8 mouse cellular contexts compared by ENCODE assay signal in the genomic region with DNA sequence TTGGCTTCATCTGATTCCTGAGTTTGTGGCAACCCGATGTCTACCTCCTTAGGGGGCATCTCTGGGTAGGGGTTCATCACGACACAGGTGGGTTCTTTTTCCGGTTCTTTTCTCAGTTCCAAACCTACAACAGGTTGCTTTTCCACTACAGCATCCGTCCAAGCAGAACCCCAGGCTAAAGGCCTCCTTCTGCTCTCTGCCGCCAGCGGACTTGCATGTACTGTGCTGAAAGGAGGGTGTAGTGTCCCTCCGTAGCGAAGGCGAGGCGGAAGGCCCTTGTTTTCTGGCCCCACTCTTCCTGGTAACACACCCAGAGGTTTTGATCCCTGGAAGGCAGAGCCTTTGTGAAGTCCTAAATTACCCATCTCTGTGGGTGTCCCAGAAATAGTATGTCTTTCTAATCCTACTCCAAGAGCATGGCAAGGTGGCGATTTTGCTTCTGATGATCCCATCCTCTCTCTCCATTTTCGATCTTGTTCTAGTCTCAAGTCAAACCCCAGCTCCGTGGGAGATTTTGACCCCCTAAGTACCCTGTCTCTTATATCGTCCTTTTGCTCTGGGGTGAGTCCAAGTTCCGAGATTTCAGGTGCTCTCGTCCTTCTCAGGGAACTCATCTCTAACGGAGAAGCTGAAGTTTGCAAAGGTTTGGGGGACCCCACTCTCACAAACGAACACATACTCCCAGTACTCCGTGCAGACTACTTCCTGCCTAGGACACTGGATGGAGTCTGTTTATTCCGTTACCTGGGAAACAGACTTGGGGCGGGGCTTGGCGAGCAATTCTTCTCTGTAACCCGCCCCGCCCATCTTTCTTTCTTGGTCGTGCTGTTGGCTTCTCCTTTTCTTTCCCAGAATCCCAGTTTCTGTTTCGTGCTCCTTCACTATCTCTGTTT. TPM values are rescaled to one million over a fixed set of nuclear protein-coding genes. Genes with fewer than 3 reads are reported as not detected.
DNase-seq lines count a peak whose midpoint lies in the region; ATAC-seq and TF ChIP-seq lines count a peak whose summit lies in the region.

A gene (minus strand): TSS at position 719 of the 893 bp plus-strand sequence.

- dilution Hi-C loops in CH12.LX (cut with MboI; ENCODE audit: extremely low pct_ligation_motif_present, extremely low pct_unique_long_range_greater_than_20kb, low sequenced_read_pairs): no loop called here

- peak within 1 kb of the TSS; percentile 88 for H3K4me2 ChIP-seq in CH12.LX (ENCODE audit: insufficient read depth, low read depth, poor library complexity, severe bottlenecking)
- H3K4me2 ChIP-seq in forebrain, embryonic 14.5 days (ENCODE audit: low read length): peak within 1 kb of the TSS; percentile 72
- H3K4me2 ChIP-seq in liver, embryonic 15.5 days: peak within 1 kb of the TSS; percentile 59
- H3K4me2 ChIP-seq in stomach, postnatal 0 days (replicated peaks; ENCODE audit: low read depth): peak within 1 kb of the TSS; percentile 55

- TF ChIP-seq RAD21 in CH12.LX (IDR thresholded peaks at IDR 0.05; ENCODE audit: low read depth, low read length): no peak

- no peak for TF ChIP-seq EP300 in CH12.LX (IDR thresholded peaks at IDR 0.05; ENCODE audit: low read length)
- TF ChIP-seq EP300 in stomach, postnatal 0 days (optimal IDR thresholded peaks at IDR 0.05): no peak

- H3K27ac ChIP-seq in CH12.LX (ENCODE audit: insufficient read depth, low read depth): no peak within 1 kb of the TSS
- H3K27ac ChIP-seq in forebrain, embryonic 14.5 days (ENCODE audit: low read depth, low read length): no peak within 1 kb of the TSS; the same call in 1 of the 2 replicates
- no peak within 1 kb of the TSS for H3K27ac ChIP-seq in liver, embryonic 15.5 days (replicated peaks)
- H3K27ac ChIP-seq in stomach, postnatal 0 days (replicated peaks): no peak within 1 kb of the TSS; the same call in 1 of the 2 replicates

- in situ Hi-C loops in CH12.LX (cut with MboI; ENCODE audit: low pct_ligation_motif_present, low pct_unique_long_range_greater_than_20kb, low sequenced_read_pairs): no loop called here

- peak within 1 kb of the TSS in 2 of 3 experiments; percentile 8 to 28 for H3K4me3 ChIP-seq in CH12.LX (replicated peaks in 1 of 3; ENCODE audit: low read depth in 2 of 3, low read length in 2 of 3, poor library complexity in 1 of 3)
- peak within 1 kb of the TSS; percentile 36 for H3K4me3 ChIP-seq in forebrain, embryonic 14.5 days (ENCODE audit: low read depth, low read length)
- peak within 1 kb of the TSS; percentile 32 for H3K4me3 ChIP-seq in liver, embryonic 15.5 days (replicated peaks)
- peak within 1 kb of the TSS; percentile 42 for H3K4me3 ChIP-seq in stomach, postnatal 0 days (ENCODE audit: low read depth, low read length)

- TF ChIP-seq CTCF in CH12.LX (conservative IDR thresholded peaks at IDR 0.05 in 1 of 2, IDR thresholded peaks at IDR 0.05 in 1 of 2; ENCODE audit: low read depth in 2 of 2, low read length in 2 of 2): no peak
- TF ChIP-seq CTCF in stomach, postnatal 0 days (IDR thresholded peaks at IDR 0.05; ENCODE audit: low read depth): no peak

- H3K27me3 ChIP-seq in CH12.LX (replicated peaks): no peaks in the 10 kb centered on the region
- H3K27me3 ChIP-seq in forebrain, embryonic 14.5 days (replicated peaks; ENCODE audit: control insufficient read depth, insufficient read depth, low read length): no peaks in the 10 kb centered on the region
- no peaks in the 10 kb centered on the region for H3K27me3 ChIP-seq in liver, embryonic 15.5 days
- no peaks in the 10 kb centered on the region for H3K27me3 ChIP-seq in stomach, postnatal 0 days (ENCODE audit: control insufficient read depth, insufficient read depth, low read length)

- peak; percentile 35 for DNase-seq in CH12.LX (ENCODE audit: extremely low read depth)
- DNase-seq in c-Kit-positive CD71-positive TER-119-positive erythroid progenitor cells, embryonic 14.5 days (ENCODE audit: low spot score): peak; percentile 55
- DNase-seq in forebrain, embryonic 14.5 days (ENCODE audit: low spot score): peak; percentile 95
- DNase-seq in heart, postnatal 10 days: peak; percentile 91 to 95
- peak; percentile 94 to 95 for DNase-seq in kidney, postnatal 36 days
- peak; percentile 77 for DNase-seq in neural tube, embryonic 10.5 days (ENCODE audit: extremely low spot score, low spot score)
- DNase-seq in stomach, postnatal 0 days (ENCODE audit: low spot score): peak; percentile 91

- no peak for TF ChIP-seq POLR2A in CH12.LX (IDR thresholded peaks at IDR 0.05; ENCODE audit: low read depth, low read length)

- WGBS in forebrain, embryonic 14.5 days: 19% methylated on average over 26 of the region's 26 CpGs
- WGBS in liver, embryonic 15.5 days (ENCODE audit: insufficient replicate concordance): 24% methylated on average over 26 of the region's 26 CpGs
- 23% methylated on average over 26 of the region's 26 CpGs for WGBS in stomach, postnatal 0 days

- intact Hi-C loops in heart, postnatal 10 days (cut with DNase I): no loop called here

- H3K36me3 ChIP-seq in CH12.LX (replicated peaks in 1 of 2; ENCODE audit: control insufficient read depth in 1 of 2, insufficient read depth in 1 of 2, low read length in 1 of 2): no peaks in the 10 kb centered on the region
- H3K36me3 ChIP-seq in forebrain, embryonic 14.5 days (ENCODE audit: control insufficient read depth, insufficient read depth, low read length): no peaks in the 10 kb centered on the region
- H3K36me3 ChIP-seq in liver, embryonic 15.5 days (replicated peaks): no peaks in the 10 kb centered on the region
- no peaks in the 10 kb centered on the region for H3K36me3 ChIP-seq in stomach, postnatal 0 days (ENCODE audit: control insufficient read depth, insufficient read depth, low read length)

- H3K9me3 ChIP-seq in CH12.LX (replicated peaks; ENCODE audit: low read length): peaks cover 5% of the 10 kb centered on the region
- H3K9me3 ChIP-seq in forebrain, embryonic 14.5 days (replicated peaks; ENCODE audit: control insufficient read depth, low read length): no peaks in the 10 kb centered on the region
- no peaks in the 10 kb centered on the region for H3K9me3 ChIP-seq in liver, embryonic 15.5 days (replicated peaks)
- H3K9me3 ChIP-seq in stomach, postnatal 0 days (ENCODE audit: control insufficient read depth, low read length): no peaks in the 10 kb centered on the region

- H3K4me1 ChIP-seq in CH12.LX (ENCODE audit: control insufficient read depth in 1 of 2, insufficient read depth in 2 of 2): peaks cover 0 to 3% of the 10 kb centered on the region in 2 experiments; a peak in 1 of 4 replicates
- no peaks in the 10 kb centered on the region; the same call in 1 of the 2 replicates for H3K4me1 ChIP-seq in forebrain, embryonic 14.5 days (ENCODE audit: control insufficient read depth, insufficient read depth, low read length)
- no peaks in the 10 kb centered on the region for H3K4me1 ChIP-seq in liver, embryonic 15.5 days (replicated peaks)
- no peaks in the 10 kb centered on the region for H3K4me1 ChIP-seq in stomach, postnatal 0 days (replicated peaks; ENCODE audit: control insufficient read depth, insufficient read depth)

- 0 out of 2 replicates have a peak within 1 kb of the TSS, but pooled peaks have one; percentile 18 for H3K9ac ChIP-seq in CH12.LX (ENCODE audit: insufficient read depth, low read depth)
- H3K9ac ChIP-seq in forebrain, embryonic 14.5 days (ENCODE audit: low read length): peak within 1 kb of the TSS; percentile 51
- H3K9ac ChIP-seq in liver, embryonic 15.5 days: no peak within 1 kb of the TSS
- H3K9ac ChIP-seq in stomach, postnatal 0 days (ENCODE audit: low read length): peak within 1 kb of the TSS; percentile 54

- H3K79me2 ChIP-seq in CH12.LX (replicated peaks; ENCODE audit: control insufficient read depth, extremely low read depth, insufficient read depth, poor library complexity, severe bottlenecking): no peaks in the 10 kb centered on the region

- ATAC-seq in forebrain, embryonic 14.5 days: peak; percentile 98
- no peak for ATAC-seq in liver, embryonic 15.5 days (ENCODE audit: insufficient read depth)
- peak; percentile 96 for ATAC-seq in stomach, postnatal 0 days (ENCODE audit: low FRiP score, low TSS enrichment)

TF ChIP-seq in CH12.LX, 34 proteins besides CTCF, POLR2A, EP300 and RAD21:
- TF ChIP-seq USF1 (IDR thresholded peaks at IDR 0.05; ENCODE audit: low read depth, low read length) (no peak), ELF1 (IDR thresholded peaks at IDR 0.05; ENCODE audit: low read depth, low read length) (peak; percentile 56; the same call in 1 of the 2 replicates), MAZ (IDR thresholded peaks at IDR 0.05; ENCODE audit: low read depth, low read length) (no peak)

RNA-seq across cellular contexts. Expression of the gene that starts here (rescaled TPM):
- total RNA-seq in CH12.LX (2012; rRNA removed): 0.04 TPM in 1 of 2 replicates, not detected in the other
- not detected in 2 replicates for total RNA-seq in CH12.LX (2014; rRNA removed)
- 0.09 TPM in 1 of 2 replicates, not detected in the other for polyA plus RNA-seq in CH12.LX (2012; ENCODE audit: insufficient read length, low read depth)
- 0.66 and 1.1 TPM in 2 replicates for polyA plus RNA-seq in forebrain, embryonic 14.5 days (2014; fragmentation: Nextera tagmentation; extraction: Ambion mirVana)
- under 1 TPM; 0.29 to 0.45 TPM for total RNA-seq in heart, postnatal 10 days (2021)
- not detected in 2 replicates for polyA plus RNA-seq in liver, embryonic 15.5 days (2015; fragmentation: Nextera tagmentation; extraction: Ambion mirVana)
- 0.44 and 0.46 TPM in 2 replicates for polyA plus RNA-seq in stomach, postnatal 0 days (2015; fragmentation: Nextera tagmentation; extraction: Ambion mirVana)

Comparison
In these comparisons a context has a peak if more than half of its experiments do, and no peak if none do; other contexts are left out.
1. Peak in DNase-seq, H3K4me3 ChIP-seq, H3K9ac ChIP-seq and H3K4me2 ChIP-seq in CH12.LX; RNA of the gene not detected or under 1 TPM.
2. Peak in DNase-seq in heart, postnatal 10 days; RNA of the gene not detected or under 1 TPM.
3. Peak in DNase-seq, ATAC-seq, H3K4me3 ChIP-seq, H3K9ac ChIP-seq and H3K4me2 ChIP-seq in stomach, postnatal 0 days; RNA of the gene not detected or under 1 TPM.
4. DNase-seq: peak in every context shown above with its lines; median percentile 95 in forebrain, embryonic 14.5 days; 94 in kidney, postnatal 36 days; 93 in heart, postnatal 10 days; 91 in stomach, postnatal 0 days; 77 in neural tube, embryonic 10.5 days; 55 in c-Kit-positive CD71-positive TER-119-positive erythroid progenitor cells, embryonic 14.5 days; 35 in CH12.LX.